Mouse (Mus musculus) frontal cortex, postnatal 36 days (tissue): ENCODE measurements around the gene Cd6.

Experiments used
- DNase-seq, 2 experiments: peaks; one replicate each; pipeline ENCODE4 v3.0.0; 2022; ENCODE audit warnings: low spot score in 2 of 2

The Cd6 gene

GRCm38 (mm10) chr19:10763381-10764031, 66.4 kb downstream of the Cd6 start:
- peak in 1 of 2 experiments; percentile 40 for DNase-seq

GRCm38 (mm10) chr19:10762468-10762867, 67.4 kb downstream of the Cd6 start:
- DNase-seq: no peak

GRCm38 (mm10) chr19:10761794-10762415, 68.0 kb downstream of the Cd6 start:
- no peak for DNase-seq

GRCm38 (mm10) chr19:10759983-10760831, 69.7 kb downstream of the Cd6 start:
- peak in 1 of 2 experiments; percentile 49 for DNase-seq

- no peak for DNase-seq
Observed at GRCm38 (mm10) chr19:10759525-10759924, 70.3 kb downstream of the Cd6 start.

- DNase-seq: no peak
Observed at GRCm38 (mm10) chr19:10758708-10759107, 71.2 kb downstream of the Cd6 start.

- no peak for DNase-seq
Observed at GRCm38 (mm10) chr19:10757526-10757925, 72.3 kb downstream of the Cd6 start.

GRCm38 (mm10) chr19:10757125-10757524, 72.7 kb downstream of the Cd6 start:
- no peak for DNase-seq

- DNase-seq: no peak
Observed at GRCm38 (mm10) chr19:10752646-10753045, 77.2 kb downstream of the Cd6 start.

- no peak for DNase-seq
Observed at GRCm38 (mm10) chr19:10752106-10752505, 77.8 kb downstream of the Cd6 start.

GRCm38 (mm10) chr19:10751607-10752006, 78.3 kb downstream of the Cd6 start:
- no peak for DNase-seq

GRCm38 (mm10) chr19:10750161-10750560, 79.7 kb downstream of the Cd6 start:
- no peak for DNase-seq

GRCm38 (mm10) chr19:10749295-10749694, 80.6 kb downstream of the Cd6 start:
- DNase-seq: no peak

- DNase-seq: no peak
Observed at GRCm38 (mm10) chr19:10748401-10749102, 81.3 kb downstream of the Cd6 start.

GRCm38 (mm10) chr19:10747718-10748117, 82.1 kb downstream of the Cd6 start:
- DNase-seq: no peak

GRCm38 (mm10) chr19:10747182-10747581, 82.7 kb downstream of the Cd6 start:
- no peak for DNase-seq

GRCm38 (mm10) chr19:10742565-10742964, 87.3 kb downstream of the Cd6 start:
- DNase-seq: no peak

- no peak for DNase-seq
Observed at GRCm38 (mm10) chr19:10742145-10742544, 87.7 kb downstream of the Cd6 start.

- DNase-seq: no peak
Observed at GRCm38 (mm10) chr19:10740641-10741440, 89.0 kb downstream of the Cd6 start.

GRCm38 (mm10) chr19:10739916-10740315, 89.9 kb downstream of the Cd6 start:
- no peak for DNase-seq
